Mouse (Mus musculus): ENCODE results near the gene Il12rb1. TPM values are rescaled to one million over a fixed set of nuclear protein-coding genes. Genes with fewer than 3 reads are reported as not detected.

Il12rb1 gene
- polyA plus RNA-seq, 1 experiment = 1.8 TPM

DNA sequence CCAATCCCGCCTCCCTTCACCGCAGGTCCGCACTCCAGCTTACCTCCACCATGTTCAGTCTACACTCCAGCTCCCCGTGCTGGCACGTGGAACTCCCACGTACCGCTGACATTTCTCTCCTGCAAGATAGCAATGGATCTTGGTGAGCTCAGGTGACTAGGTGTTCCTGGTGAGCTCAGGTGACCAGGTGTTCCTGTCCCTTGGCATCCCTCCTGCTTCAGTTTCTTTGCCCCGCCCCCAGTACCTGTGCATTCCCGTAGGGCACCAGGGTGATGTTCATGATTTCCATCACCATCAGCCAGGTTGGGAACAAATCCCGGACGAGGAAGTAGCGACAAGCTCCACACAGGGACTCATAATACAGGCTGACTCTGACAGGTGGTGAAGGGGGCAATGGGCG is 43.6 kb upstream of the Il12rb1 start:
- 92% methylated on average over 13 of the region's 13 CpGs for WGBS
- TF ChIP-seq CTCF (IDR thresholded peaks at IDR 0.05; ENCODE audit: borderline replicate concordance, insufficient read depth, low read depth, low read length) (no peak), POLR2A (IDR thresholded peaks at IDR 0.05; ENCODE audit: borderline replicate concordance, insufficient read depth, low read length) (no peak)
- Histone ChIP-seq H3K4me3 (replicated peaks; ENCODE audit: insufficient read depth, low read depth, low read length) (no peak overlapping the region), H3K27ac (ENCODE audit: insufficient read depth, low read length) (no peak overlapping the region), H3K4me1 (ENCODE audit: control insufficient read depth, insufficient read depth, low read length) (peaks cover 20% of the 10 kb centered on the region), H3K27me3 (ENCODE audit: control insufficient read depth, insufficient read depth, low read length) (no peaks in the 10 kb centered on the region)
- DNase-seq = no peak

- H3K27ac ChIP-seq (ENCODE audit: insufficient read depth, low read length) = no peak overlapping the region
- no peak for DNase-seq
- 87% methylated on average over 9 of the region's 9 CpGs for WGBS
- H3K4me1 ChIP-seq (ENCODE audit: control insufficient read depth, insufficient read depth, low read length) = peaks cover 15% of the 10 kb centered on the region
- H3K27me3 ChIP-seq (ENCODE audit: control insufficient read depth, insufficient read depth, low read length) = no peaks in the 10 kb centered on the region
- no peak for TF ChIP-seq POLR2A (IDR thresholded peaks at IDR 0.05; ENCODE audit: borderline replicate concordance, insufficient read depth, low read length)
- no peak for TF ChIP-seq CTCF (IDR thresholded peaks at IDR 0.05; ENCODE audit: borderline replicate concordance, insufficient read depth, low read depth, low read length)
- H3K4me3 ChIP-seq (replicated peaks; ENCODE audit: insufficient read depth, low read depth, low read length) = no peak overlapping the region
These were observed 42.9 kb upstream of the Il12rb1 start for GRCm38 (mm10) chr8:70765329-70765728.

- Histone ChIP-seq H3K27ac (ENCODE audit: insufficient read depth, low read length) (no peak overlapping the region), H3K4me3 (replicated peaks; ENCODE audit: insufficient read depth, low read depth, low read length) (peak overlapping the region; percentile 35), H3K27me3 (ENCODE audit: control insufficient read depth, insufficient read depth, low read length) (no peaks in the 10 kb centered on the region), H3K4me1 (ENCODE audit: control insufficient read depth, insufficient read depth, low read length) (peaks cover 15% of the 10 kb centered on the region)
- WGBS = 11% methylated on average over 34 of the region's 34 CpGs
- no peak for TF ChIP-seq POLR2A (IDR thresholded peaks at IDR 0.05; ENCODE audit: borderline replicate concordance, insufficient read depth, low read length)
- no peak for TF ChIP-seq CTCF (IDR thresholded peaks at IDR 0.05; ENCODE audit: borderline replicate concordance, insufficient read depth, low read depth, low read length)
- no peak for DNase-seq
These were observed 42.2 kb upstream of the Il12rb1 start for GRCm38 (mm10) chr8:70765838-70766570.

- peaks cover 20% of the 10 kb centered on the region for H3K4me1 ChIP-seq (ENCODE audit: control insufficient read depth, insufficient read depth, low read length)
- H3K4me3 ChIP-seq (replicated peaks; ENCODE audit: insufficient read depth, low read depth, low read length) = peak overlapping the region; percentile 35
- no peak overlapping the region for H3K27ac ChIP-seq (ENCODE audit: insufficient read depth, low read length)
- WGBS = 10% methylated on average over 21 of the region's 21 CpGs
- TF ChIP-seq CTCF (IDR thresholded peaks at IDR 0.05; ENCODE audit: borderline replicate concordance, insufficient read depth, low read depth, low read length) = no peak
- TF ChIP-seq POLR2A (IDR thresholded peaks at IDR 0.05; ENCODE audit: borderline replicate concordance, insufficient read depth, low read length) = peak; percentile 11; the same call in 1 of the 2 replicates
- no peaks in the 10 kb centered on the region for H3K27me3 ChIP-seq (ENCODE audit: control insufficient read depth, insufficient read depth, low read length)
- DNase-seq = peak; percentile 58 to 66
These were observed 41.4 kb upstream of the Il12rb1 start for GRCm38 (mm10) chr8:70766571-70767440.

- Histone ChIP-seq H3K27me3 (ENCODE audit: control insufficient read depth, insufficient read depth, low read length) (no peaks in the 10 kb centered on the region), H3K4me3 (replicated peaks; ENCODE audit: insufficient read depth, low read depth, low read length) (no peak overlapping the region), H3K4me1 (ENCODE audit: control insufficient read depth, insufficient read depth, low read length) (peaks cover 27% of the 10 kb centered on the region), H3K27ac (ENCODE audit: insufficient read depth, low read length) (no peak overlapping the region)
- WGBS = 70% methylated on average over 6 of the region's 6 CpGs
- no peak for TF ChIP-seq POLR2A (IDR thresholded peaks at IDR 0.05; ENCODE audit: borderline replicate concordance, insufficient read depth, low read length)
- peak in 1 of 2 experiments; percentile 24 for DNase-seq
These were observed 40.7 kb upstream of the Il12rb1 start for GRCm38 (mm10) chr8:70767503-70767902.

DNA sequence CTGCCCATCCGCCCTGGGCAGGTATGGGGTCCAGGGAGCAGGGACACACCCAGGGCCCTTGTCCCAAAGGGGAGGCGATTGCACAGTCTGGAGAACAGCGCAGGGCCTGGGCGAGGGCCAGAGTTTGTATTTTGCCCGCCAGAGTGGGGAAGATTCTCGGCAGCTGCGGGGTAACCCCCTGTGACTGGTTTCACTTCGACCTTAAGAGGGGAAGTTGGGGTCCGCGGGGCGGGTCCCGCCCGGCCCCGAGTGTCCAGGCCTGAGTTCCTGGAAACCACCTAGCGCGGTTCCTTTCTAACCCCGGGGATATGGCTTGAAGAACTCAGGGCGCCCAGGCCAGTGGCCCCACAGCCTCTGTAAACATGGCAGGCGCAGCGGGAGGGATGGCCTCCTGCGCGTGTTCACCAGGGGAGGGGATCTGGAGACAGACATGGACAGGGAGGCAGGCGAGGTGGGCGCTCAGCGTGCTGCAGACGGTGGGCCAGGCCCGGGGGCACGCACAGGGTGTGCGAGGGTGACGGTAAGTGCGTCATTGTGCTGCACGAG is 39.9 kb upstream of the Il12rb1 start:
- H3K4me1 ChIP-seq (ENCODE audit: control insufficient read depth, insufficient read depth, low read length) = peaks cover 35% of the 10 kb centered on the region
- 91% methylated on average over 32 of the region's 32 CpGs for WGBS
- H3K4me3 ChIP-seq (replicated peaks; ENCODE audit: insufficient read depth, low read depth, low read length) = no peak overlapping the region
- DNase-seq = peak in 1 of 2 experiments; percentile 28
- H3K27me3 ChIP-seq (ENCODE audit: control insufficient read depth, insufficient read depth, low read length) = no peaks in the 10 kb centered on the region
- no peak for TF ChIP-seq CTCF (IDR thresholded peaks at IDR 0.05; ENCODE audit: borderline replicate concordance, insufficient read depth, low read depth, low read length)
- no peak for TF ChIP-seq POLR2A (IDR thresholded peaks at IDR 0.05; ENCODE audit: borderline replicate concordance, insufficient read depth, low read length)
- H3K27ac ChIP-seq (ENCODE audit: insufficient read depth, low read length) = no peak overlapping the region

DNA sequence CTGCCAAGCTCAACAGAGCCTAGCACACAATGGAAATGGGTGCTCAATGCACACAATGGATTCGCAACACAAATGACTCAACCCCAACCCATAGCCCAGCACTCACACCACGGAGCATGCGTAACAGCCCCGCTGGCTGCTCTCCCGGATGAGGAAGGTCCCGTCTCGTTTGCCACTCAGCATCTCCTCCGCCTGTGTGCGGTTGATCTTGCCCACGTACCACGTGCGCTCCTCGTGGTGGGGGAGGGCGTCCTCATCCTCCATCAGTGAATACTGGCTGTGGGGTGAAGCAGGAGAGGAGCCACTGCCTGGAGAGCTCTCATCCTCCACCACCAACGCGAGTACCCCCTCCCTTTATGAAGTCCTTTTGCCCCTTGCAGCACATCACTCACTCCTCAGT is 39.3 kb upstream of the Il12rb1 start:
- TF ChIP-seq CTCF (IDR thresholded peaks at IDR 0.05; ENCODE audit: borderline replicate concordance, insufficient read depth, low read depth, low read length) (no peak), POLR2A (IDR thresholded peaks at IDR 0.05; ENCODE audit: borderline replicate concordance, insufficient read depth, low read length) (no peak)
- Histone ChIP-seq H3K4me1 (ENCODE audit: control insufficient read depth, insufficient read depth, low read length) (peaks cover 38% of the 10 kb centered on the region), H3K4me3 (replicated peaks; ENCODE audit: insufficient read depth, low read depth, low read length) (no peak overlapping the region), H3K27ac (ENCODE audit: insufficient read depth, low read length) (no peak overlapping the region), H3K27me3 (ENCODE audit: control insufficient read depth, insufficient read depth, low read length) (no peaks in the 10 kb centered on the region)
- WGBS = 82% methylated on average over 16 of the region's 16 CpGs
- peak in 1 of 2 experiments; percentile 37 for DNase-seq
